Mouse (Mus musculus): Measurements from ENCODE around the gene Crebl2. TPM values are rescaled to one million over a fixed set of nuclear protein-coding genes. Genes with fewer than 3 reads are reported as not detected.

Gene Crebl2
- total and polyA plus RNA-seq, 2 experiments from 2014 or later = 2.0 to 14.5 TPM

DNA sequence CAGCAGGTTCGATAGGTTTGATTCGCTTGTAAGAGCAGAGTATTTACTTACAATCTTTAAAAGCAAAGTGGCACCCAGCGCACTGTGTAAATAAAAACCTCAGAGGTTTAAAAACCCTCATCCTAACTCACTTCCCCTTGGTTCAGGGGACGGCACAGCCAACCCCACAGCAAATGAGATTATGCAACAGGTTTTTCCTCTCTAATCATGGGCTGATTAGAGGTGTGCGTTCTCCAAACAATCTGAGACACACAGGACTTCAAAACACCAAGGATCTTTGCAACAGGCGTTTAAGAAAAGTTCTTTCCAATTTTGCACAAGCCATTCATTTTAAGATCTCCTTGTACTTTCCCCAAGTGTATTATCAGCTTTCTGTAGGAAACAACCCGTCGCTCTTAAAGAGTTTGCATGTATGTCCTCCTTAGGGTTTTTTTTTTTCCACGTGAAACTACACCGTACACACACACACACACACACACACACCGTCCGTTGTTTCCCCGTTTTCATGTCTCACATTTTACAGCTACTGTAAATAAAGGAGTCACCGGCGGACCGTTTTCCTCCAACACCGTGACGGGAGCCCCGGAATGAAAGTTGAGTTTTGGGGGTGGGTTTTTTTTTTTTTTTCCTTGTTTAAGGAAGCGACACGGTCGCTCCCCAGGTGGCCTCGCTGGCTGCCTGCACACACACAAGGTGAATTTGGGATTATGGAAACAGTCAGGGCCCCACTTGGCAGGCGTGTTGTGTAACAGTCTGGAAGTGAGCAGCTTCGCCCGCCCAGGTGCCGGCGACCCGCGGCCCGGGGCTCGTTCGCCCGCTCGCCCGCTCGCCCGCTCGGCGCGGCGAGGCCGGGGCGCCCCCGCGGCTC is 38.5 kb upstream of the Crebl2 start:
- Histone ChIP-seq H3K4me1 (ENCODE audit: control insufficient read depth, insufficient read depth) (peaks cover 11% of the 10 kb centered on the region), H3K36me3 (replicated peaks; ENCODE audit: control insufficient read depth, insufficient read depth, low read length) (no peaks in the 10 kb centered on the region), H3K9me3 (replicated peaks; ENCODE audit: control insufficient read depth, low read length) (no peaks in the 10 kb centered on the region), H3K4me3 (ENCODE audit: low read depth, low read length) (peak overlapping the region; percentile 70), H3K27me3 (ENCODE audit: control insufficient read depth, insufficient read depth, low read length) (no peaks in the 10 kb centered on the region), H3K4me2 (ENCODE audit: low read depth, low read length) (peak overlapping the region; percentile 83), H3K27ac (ENCODE audit: low read depth) (peak overlapping the region; percentile 99), H3K9ac (replicated peaks; ENCODE audit: low read depth, low read length) (peak overlapping the region; percentile 99)
- under 1% methylated on average over 45 of the region's 46 CpGs for WGBS
- DNase-seq (ENCODE audit: low spot score) (peak; percentile 55), ATAC-seq (ENCODE audit: insufficient read depth, low read depth) (no peak)
- no peak for TF ChIP-seq EP300 (IDR thresholded peaks at IDR 0.05; ENCODE audit: low read depth)
- TF ChIP-seq CTCF (IDR thresholded peaks at IDR 0.05; ENCODE audit: low read depth) = no peak

GRCm38 (mm10) chr6:134792141-134793045 is 37.6 kb upstream of the Crebl2 start, which contains the start of gene Dusp16:
Gene Dusp16 (minus strand): TSS chr6:134792625.
- WGBS = under 1% methylated on average over 81 of the region's 108 CpGs
- DNase-seq (ENCODE audit: low spot score) (peak; percentile 97), ATAC-seq (ENCODE audit: insufficient read depth, low read depth) (peak; percentile 90)
- Histone ChIP-seq H3K4me2 (ENCODE audit: low read depth, low read length) (peak within 1 kb of the TSS; percentile 83), H3K4me3 (ENCODE audit: low read depth, low read length) (peak within 1 kb of the TSS; percentile 70), H3K9ac (replicated peaks; ENCODE audit: low read depth, low read length) (peak within 1 kb of the TSS; percentile 99), H3K9me3 (replicated peaks; ENCODE audit: control insufficient read depth, low read length) (no peaks in the 10 kb centered on the region), H3K27ac (ENCODE audit: low read depth) (peak within 1 kb of the TSS; percentile 99), H3K4me1 (ENCODE audit: control insufficient read depth, insufficient read depth) (peaks cover 11% of the 10 kb centered on the region), H3K36me3 (replicated peaks; ENCODE audit: control insufficient read depth, insufficient read depth, low read length) (no peaks in the 10 kb centered on the region), H3K27me3 (ENCODE audit: control insufficient read depth, insufficient read depth, low read length) (no peaks in the 10 kb centered on the region)
- TF ChIP-seq EP300 (IDR thresholded peaks at IDR 0.05; ENCODE audit: low read depth) (peak; percentile 43; the same call in 1 of the 2 replicates), CTCF (IDR thresholded peaks at IDR 0.05; ENCODE audit: low read depth) (no peak)

- WGBS = 59% methylated on average over 21 of the region's 21 CpGs
- peak overlapping the region; percentile 43; the same call in 1 of the 2 replicates for H3K27ac ChIP-seq (ENCODE audit: low read depth)
Measured at GRCm38 (mm10) chr6:134793046-134793806, 36.7 kb upstream of the Crebl2 start.

GRCm38 (mm10) chr6:134793911-134794520 is 35.9 kb upstream of the Crebl2 start:
- ATAC-seq (ENCODE audit: insufficient read depth, low read depth) (0 out of 2 replicates have a peak, but pooled peaks have one; percentile 15), DNase-seq (ENCODE audit: low spot score) (peak; percentile 89)
- no peak overlapping the region for H3K9ac ChIP-seq (replicated peaks; ENCODE audit: low read depth, low read length)
- H3K27ac ChIP-seq (ENCODE audit: low read depth) = peak overlapping the region; percentile 43; the same call in 1 of the 2 replicates
- H3K27me3 ChIP-seq (ENCODE audit: control insufficient read depth, insufficient read depth, low read length) = no peaks in the 10 kb centered on the region
- WGBS = 20% methylated on average over 21 of the region's 21 CpGs
- peaks cover 2% of the 10 kb centered on the region for H3K4me1 ChIP-seq (ENCODE audit: control insufficient read depth, insufficient read depth)
- peak overlapping the region; percentile 43 for H3K4me2 ChIP-seq (ENCODE audit: low read depth, low read length)
- no peaks in the 10 kb centered on the region for H3K36me3 ChIP-seq (replicated peaks; ENCODE audit: control insufficient read depth, insufficient read depth, low read length)
- H3K4me3 ChIP-seq (ENCODE audit: low read depth, low read length) = 0 out of 2 replicates have a peak overlapping the region, but pooled peaks have one; percentile 9
- TF ChIP-seq EP300 (IDR thresholded peaks at IDR 0.05; ENCODE audit: low read depth) (no peak), CTCF (IDR thresholded peaks at IDR 0.05; ENCODE audit: low read depth) (peak; percentile 87)
- no peaks in the 10 kb centered on the region for H3K9me3 ChIP-seq (replicated peaks; ENCODE audit: control insufficient read depth, low read length)

More at GRCm38 (mm10) chr6:134793046-134793806, 36.7 kb upstream of the Crebl2 start:
- peak overlapping the region; percentile 70 for H3K4me3 ChIP-seq (ENCODE audit: low read depth, low read length)
- no peak for DNase-seq (ENCODE audit: low spot score)
- peaks cover 6% of the 10 kb centered on the region for H3K4me1 ChIP-seq (ENCODE audit: control insufficient read depth, insufficient read depth)
- H3K9ac ChIP-seq (replicated peaks; ENCODE audit: low read depth, low read length) = peak overlapping the region; percentile 57
- no peak for ATAC-seq (ENCODE audit: insufficient read depth, low read depth)
- TF ChIP-seq CTCF (IDR thresholded peaks at IDR 0.05; ENCODE audit: low read depth) (no peak), EP300 (IDR thresholded peaks at IDR 0.05; ENCODE audit: low read depth) (no peak)
- H3K9me3 ChIP-seq (replicated peaks; ENCODE audit: control insufficient read depth, low read length) = no peaks in the 10 kb centered on the region
- H3K27me3 ChIP-seq (ENCODE audit: control insufficient read depth, insufficient read depth, low read length) = no peaks in the 10 kb centered on the region
- peak overlapping the region; percentile 56 for H3K4me2 ChIP-seq (ENCODE audit: low read depth, low read length)
- H3K36me3 ChIP-seq (replicated peaks; ENCODE audit: control insufficient read depth, insufficient read depth, low read length) = no peaks in the 10 kb centered on the region
